Mouse (Mus musculus) heart, adult 11 months (tissue): Measurements from ENCODE around the gene Saa3.
"Not testable (repeated sequence)": the region's sequence is repeated elsewhere in the genome, so short reads cannot be mapped to it uniquely, and the experiment has no call there.

Source experiments
- DNase-seq: peaks from one replicate; pipeline ENCODE4 v3.0.0; 2022

The Saa3 gene

DNA sequence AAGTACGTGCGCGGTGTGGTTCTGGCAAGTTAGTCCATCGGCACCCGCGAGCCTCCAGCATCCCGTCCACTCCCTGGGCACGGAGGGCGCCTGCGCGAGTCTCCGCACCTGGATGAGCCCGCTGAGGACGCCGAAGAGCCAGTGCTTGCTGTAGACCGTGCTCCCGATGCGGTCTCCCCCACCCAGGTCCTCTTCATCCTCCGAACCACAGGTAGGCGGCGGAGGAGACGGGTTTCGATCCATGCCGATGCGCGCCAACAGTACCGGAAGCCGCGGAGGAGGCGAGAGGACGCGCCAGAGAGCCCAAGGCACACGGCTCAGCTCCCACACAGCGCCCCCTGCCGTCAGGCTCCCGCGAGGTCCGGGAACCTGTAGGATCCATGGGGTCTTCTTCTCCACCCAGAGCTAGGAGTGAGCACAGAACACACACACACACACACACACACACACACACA is 5.1 kb downstream of the Saa3 start, which contains the start of gene Saal1:
Gene Saal1, minus strand, starts transcription at position 291 of the 455 bp plus-strand sequence.
- peak; percentile 98 for DNase-seq

DNA sequence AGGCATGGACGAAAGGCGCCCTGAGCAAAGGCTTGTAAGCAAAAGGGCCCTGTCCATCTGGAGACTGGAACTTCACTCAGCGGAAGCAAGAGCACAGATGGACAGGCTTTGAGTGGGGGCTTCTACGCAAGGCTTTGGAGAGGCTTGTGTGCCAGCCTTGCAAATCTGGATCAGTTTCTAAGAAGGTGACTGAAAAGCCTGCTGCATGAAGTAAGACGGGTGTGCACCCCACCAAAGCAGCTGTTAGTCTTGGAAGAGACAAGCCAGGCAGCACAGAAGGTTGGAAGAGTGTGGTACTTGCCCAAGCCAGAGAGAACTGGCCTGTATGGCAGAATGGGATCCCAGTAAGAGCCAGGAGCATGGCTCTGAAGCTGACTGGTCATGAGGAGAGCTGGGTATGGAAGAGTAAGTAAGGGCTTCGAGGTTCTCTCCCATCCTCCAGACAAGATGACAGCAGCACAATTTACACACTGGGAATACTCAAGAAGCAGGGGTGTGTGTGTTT is 14.9 kb downstream of the Saa3 start:
- DNase-seq = no peak

DNA sequence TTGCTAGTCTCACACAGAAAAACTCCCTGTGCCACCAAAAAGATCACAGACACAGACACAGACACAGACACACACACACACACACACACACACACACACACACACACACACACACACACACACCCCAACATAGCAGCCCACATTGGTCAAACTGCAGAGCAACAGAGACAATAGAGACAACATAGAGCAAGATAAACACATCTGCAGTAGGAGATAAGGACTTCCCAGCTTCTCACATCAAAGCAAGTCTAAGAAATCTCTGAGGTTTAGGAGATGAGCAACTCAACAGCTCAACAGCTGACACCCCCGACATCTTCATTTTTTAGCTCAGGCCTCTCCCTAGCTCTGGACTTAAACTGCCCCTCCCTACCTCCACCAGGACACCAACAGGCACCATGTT is 18.7 kb downstream of the Saa3 start:
- DNase-seq = no peak

DNA sequence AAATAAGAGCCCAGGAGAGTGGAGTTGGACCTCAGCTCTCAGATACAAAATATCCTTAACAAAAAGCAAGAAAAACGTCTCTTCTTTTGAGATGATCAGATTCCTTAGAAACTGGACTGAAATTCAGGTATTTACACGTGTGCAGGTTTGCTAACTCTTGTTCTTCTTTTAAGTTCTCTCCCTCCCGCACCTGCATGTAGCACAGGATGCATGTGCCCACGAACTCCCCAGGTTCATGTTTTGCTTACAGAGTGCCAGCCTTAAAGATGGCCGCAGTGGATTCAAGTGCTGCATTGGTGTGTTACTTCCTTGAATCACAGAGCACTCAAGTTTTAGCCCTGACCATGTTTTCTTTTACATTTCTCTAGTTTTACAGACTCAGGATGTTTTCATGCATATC is 28.7 kb downstream of the Saa3 start:
- DNase-seq = no peak

DNA sequence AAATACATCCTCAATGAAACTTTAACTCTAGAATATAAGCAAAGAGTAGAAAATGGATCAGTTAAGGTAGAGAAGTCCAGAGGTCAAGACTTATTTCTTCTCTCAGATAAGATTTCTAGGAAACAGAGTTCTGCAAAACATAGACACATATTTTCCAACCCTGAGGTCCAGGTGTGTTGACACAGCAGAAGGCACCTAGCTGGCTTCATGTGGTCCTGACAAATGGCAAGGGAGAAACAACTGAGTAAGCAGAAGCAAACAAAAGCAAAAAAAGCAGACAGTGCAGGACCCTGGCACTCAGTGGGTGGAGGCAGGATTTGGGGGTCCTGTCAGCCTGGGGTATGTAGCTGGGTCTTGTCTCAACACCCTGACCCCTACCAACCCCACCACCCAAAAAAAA is 34.8 kb downstream of the Saa3 start:
- DNase-seq = no peak

DNA sequence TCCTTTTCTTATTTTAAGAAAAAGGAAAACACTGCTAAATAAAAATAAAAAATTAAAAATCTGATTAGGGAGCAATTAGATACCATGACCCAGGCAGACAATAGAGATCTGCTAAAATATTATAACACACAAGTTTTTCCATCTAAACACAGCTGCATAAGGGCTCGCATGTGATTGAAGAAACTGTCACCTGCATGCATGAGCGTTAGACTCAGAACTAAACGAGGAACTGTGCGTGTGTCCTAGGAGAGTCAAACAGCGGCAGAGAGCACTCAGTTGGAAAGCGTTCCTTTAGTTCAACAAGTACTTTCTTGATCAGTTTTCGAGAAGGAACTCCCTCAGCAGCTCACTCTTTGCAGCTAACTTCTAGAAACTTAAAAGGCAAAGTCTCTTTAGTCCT is 36.5 kb downstream of the Saa3 start:
- not testable (repeated sequence) for DNase-seq

DNA sequence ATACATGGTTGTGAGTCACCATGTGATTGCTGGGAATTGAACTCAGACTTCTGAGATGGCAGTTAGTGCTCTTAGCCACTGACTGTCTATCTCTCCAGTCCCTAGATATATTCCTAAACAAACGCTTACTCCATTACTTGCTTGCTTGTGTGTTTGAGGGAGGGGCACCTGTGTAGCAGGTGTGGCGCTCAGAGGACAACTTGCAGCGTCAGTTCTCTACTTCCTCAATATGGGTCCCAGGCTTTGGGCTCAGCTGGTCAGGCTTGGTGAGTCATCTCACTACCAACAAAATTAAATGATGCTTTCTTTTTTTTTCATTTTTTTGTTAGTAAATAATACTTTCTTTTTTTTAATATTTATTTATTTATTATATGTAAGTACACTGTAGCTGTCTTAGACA is 37.1 kb downstream of the Saa3 start:
- DNase-seq = no peak

DNA sequence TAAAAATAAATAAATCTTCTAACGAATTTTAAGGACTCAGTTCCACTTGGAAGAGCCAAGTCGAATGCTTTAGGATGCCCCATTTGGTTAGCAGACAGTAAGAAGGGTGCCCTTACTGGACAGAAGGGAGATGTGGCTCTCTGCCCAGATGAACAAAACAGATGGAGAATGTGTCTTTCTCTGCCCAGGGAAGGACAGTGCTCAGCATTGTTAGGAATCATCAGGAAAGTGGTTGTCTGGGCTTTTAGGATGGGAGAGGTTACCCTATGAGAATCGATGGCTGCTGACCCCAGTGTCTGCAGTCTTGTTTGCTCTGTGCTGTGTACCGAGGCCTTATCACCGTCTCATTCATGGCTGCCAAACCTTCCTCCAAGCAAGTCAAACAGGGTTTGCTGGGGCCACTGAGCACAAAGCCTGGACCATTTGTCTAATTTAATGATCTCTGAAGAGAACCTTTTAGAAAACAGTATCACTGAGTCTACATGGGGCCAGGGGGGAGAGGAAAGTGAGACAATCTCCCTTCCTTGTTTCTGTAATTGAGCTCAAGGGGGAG is 38.6 kb downstream of the Saa3 start:
- no peak for DNase-seq

DNA sequence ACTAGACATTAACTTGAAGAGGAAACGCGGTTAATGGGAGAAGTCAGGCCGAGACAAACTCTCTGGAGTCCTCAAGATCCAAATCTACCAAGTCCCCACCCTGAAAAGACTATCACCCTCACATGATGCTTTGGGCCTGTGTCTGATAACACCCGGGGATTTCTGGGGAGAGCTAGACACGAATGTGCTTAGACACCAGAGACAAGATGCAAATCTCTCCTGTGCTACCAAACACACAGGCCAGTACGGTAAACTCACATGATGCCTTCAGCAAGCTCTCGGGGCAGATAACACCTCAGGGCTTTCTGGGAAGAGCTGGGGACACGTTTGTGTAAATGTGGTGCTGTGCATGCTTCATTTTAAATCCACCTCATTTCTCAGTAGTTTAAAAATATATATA is 39.6 kb downstream of the Saa3 start:
- DNase-seq = no peak

DNA sequence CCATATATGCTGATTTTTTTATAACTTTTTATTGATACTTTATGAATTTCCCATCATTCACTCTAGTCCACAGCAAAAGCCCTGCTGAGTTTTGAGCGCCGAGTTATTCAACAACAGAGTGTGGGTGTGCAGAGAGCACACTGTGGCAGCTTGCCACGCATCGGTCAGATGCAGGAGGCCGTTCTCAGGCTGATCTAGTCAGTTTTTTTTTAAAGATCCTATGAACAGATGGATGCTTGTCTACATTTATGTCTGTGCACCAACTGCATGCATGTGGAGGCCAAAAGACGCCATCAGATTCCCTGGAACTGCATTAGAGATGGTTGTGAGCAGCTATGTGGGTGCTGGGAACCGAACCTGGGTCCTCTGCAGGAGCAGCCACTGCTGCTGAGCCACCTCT is 40.4 kb downstream of the Saa3 start:
- no peak for DNase-seq

DNA sequence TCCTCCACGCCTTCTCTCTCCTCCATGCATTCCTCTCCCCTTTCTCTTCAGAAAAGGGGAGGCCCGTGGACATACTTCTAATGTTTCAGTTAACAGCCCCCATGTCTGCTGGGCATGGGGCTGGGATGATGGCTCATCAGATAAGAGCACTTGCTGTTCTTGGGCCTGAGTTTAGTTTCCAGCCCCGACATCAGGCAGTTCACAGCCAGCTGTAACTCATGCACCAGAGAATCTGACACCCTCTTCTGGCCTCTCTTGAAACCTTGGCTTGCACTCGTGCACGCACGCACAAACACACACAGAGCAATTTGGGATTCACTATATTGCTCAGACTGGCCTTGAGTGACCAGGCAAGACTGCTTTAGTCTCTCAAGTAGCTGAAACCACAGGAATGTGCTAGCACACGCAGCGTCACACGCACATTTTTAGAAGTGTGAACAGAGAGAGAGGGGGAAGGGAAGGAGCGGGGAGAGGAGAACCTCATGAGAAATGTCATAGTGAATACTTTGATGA is 43.3 kb downstream of the Saa3 start, which contains the start of gene Tph1:
Gene Tph1, minus strand, starts transcription at position 378 of the 513 bp plus-strand sequence.
- no peak for DNase-seq

DNA sequence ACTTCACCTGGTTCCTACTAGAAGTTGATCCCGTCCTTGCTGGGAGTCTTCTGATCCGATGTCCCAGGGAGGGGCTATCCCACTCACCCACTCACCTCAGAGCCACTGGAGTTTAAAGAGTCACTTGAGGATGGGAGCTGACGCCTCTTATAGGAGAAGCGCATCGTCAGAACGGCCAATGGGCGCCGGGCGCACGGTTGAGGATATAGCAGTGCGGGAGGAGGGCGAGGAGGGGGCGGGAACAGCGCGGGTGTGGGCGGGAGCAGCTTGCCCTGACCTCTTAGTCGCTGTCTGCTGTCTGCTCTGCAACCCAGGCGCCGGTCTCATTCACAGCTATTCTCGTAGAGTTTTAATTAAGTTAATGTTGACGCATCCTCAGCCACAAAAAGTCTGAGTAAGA is 48.2 kb downstream of the Saa3 start:
- DNase-seq = no peak

DNA sequence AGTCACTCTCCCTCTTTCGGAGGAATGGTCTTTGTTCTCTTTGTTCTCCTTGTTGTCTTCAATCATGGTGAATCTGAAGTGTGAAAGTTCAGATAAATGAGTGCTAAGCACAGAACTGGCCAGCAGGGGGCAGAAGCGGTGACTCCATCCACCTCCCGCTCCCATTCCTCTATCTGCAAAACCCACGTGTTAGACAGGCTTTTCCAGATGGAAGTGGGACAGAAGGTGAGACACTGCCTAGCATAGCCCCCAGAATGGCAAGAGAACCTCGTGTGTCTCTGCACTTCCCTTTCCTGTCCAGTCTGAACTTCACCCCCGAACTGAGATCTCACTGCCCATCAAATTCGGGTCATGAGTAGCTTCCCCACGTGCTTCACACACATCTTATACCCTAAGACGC is 50.3 kb downstream of the Saa3 start:
- DNase-seq = no peak
